Mouse (Mus musculus) embryonic facial prominence, embryonic 11.5 days (tissue): ENCODE measurements around the gene Gabpb1. TPM values are rescaled to one million over a fixed set of nuclear protein-coding genes. Genes with fewer than 3 reads are reported as not detected.
A peak's percentile ranks its signal among the peaks of the same experiment; 100 is the strongest.
"Not testable (repeated sequence)": the region's sequence is repeated elsewhere in the genome, so short reads cannot be mapped to it uniquely, and the experiment has no call there.

ENCODE experiments used
- ATAC-seq: fragments of 200-750 bp; cut with Nextera tagmentation; replicated peaks from 2 replicates; pipeline ENCODE4 v1.8.0; 2017; ENCODE audit warnings: low read depth; ENCODE audit not compliant: insufficient number of reproducible peaks, low FRiP score, low TSS enrichment
- DNase-seq: peaks from one replicate; pipeline ENCODE4 v3.0.0-alpha.2; 2015; ENCODE audit warnings: low spot score
- H3K27ac ChIP-seq: fragments of 300-500 bp; sonication (generic); replicated peaks from 2 replicates; pipeline ENCODE4 v1.5.1; 2014; ENCODE audit warnings: mild to moderate bottlenecking, low read depth, low read length, control low read depth
- H3K27me3 ChIP-seq: fragments of 300-500 bp; sonication (generic); 2 replicates; pipeline ENCODE4 v1.6.1; 2014; ENCODE audit warnings: mild to moderate bottlenecking, low read length, moderate library complexity, mixed read lengths; ENCODE audit not compliant: control insufficient read depth, insufficient read depth
- H3K36me3 ChIP-seq: fragments of 300-500 bp; sonication (generic); replicated peaks from 2 replicates; pipeline ENCODE4 v1.6.1; 2014; ENCODE audit warnings: low read depth, mild to moderate bottlenecking, low read length, moderate library complexity, mixed read lengths; ENCODE audit not compliant: control insufficient read depth, insufficient read depth
- H3K4me1 ChIP-seq: fragments of 300-500 bp; sonication (generic); 2 replicates; pipeline ENCODE4 v1.6.1; 2014; ENCODE audit warnings: low read length, mixed read lengths; ENCODE audit not compliant: control insufficient read depth, insufficient read depth
- H3K4me2 ChIP-seq: fragments of 300-500 bp; sonication (generic); 2 replicates; pipeline ENCODE4 v1.6.1; 2014; ENCODE audit warnings: low read depth, mild to moderate bottlenecking, control low read depth, low read length, moderate library complexity
- H3K4me3 ChIP-seq: fragments of 300-500 bp; sonication (generic); 2 replicates; pipeline ENCODE4 v1.5.1; 2014; ENCODE audit warnings: low read depth, low read length, control low read depth
- H3K9ac ChIP-seq: fragments of 300-500 bp; sonication (generic); replicated peaks from 2 replicates; pipeline ENCODE4 v1.6.1; 2014; ENCODE audit warnings: mild to moderate bottlenecking, control low read depth, low read length
- H3K9me3 ChIP-seq: fragments of 300-500 bp; sonication (generic); replicated peaks from 2 replicates; pipeline ENCODE4 v1.6.1; 2016; ENCODE audit warnings: mild to moderate bottlenecking, low read length, inconsistent platforms, mixed read lengths; ENCODE audit not compliant: control insufficient read depth
- WGBS: fragments of 180-500 bp; shearing (Covaris S2); extraction: QIAGEN DNeasy Blood & Tissue Kit; methylation state at CpG from one replicate; pipeline ENCODE4 v1.1.7; 2014; 5-methylcytosine and 5-hydroxymethylcytosine counted together
- polyA plus RNA-seq: library from polyadenylated mRNA; unstranded; fragments of >200 nt; fragmentation: Nextera tagmentation; extraction: Ambion mirVana; gene quantifications from 2 replicates; pipeline ENCODE4 v1.2.1, GENCODE M21; 2014

The Gabpb1 gene
- polyA plus RNA-seq, 1 experiment from 2014 or later = 104 TPM

- no peak overlapping the region for H3K9ac ChIP-seq
- H3K4me2 ChIP-seq = no peak overlapping the region
- H3K4me1 ChIP-seq = no peaks in the 10 kb centered on the region
- no peaks in the 10 kb centered on the region for H3K36me3 ChIP-seq
- DNase-seq (no peak), ATAC-seq (no peak)
- no peak overlapping the region for H3K4me3 ChIP-seq
- no peaks in the 10 kb centered on the region for H3K9me3 ChIP-seq
- no peaks in the 10 kb centered on the region for H3K27me3 ChIP-seq
- 90% methylated on average over 2 of the region's 2 CpGs for WGBS
- no peak overlapping the region for H3K27ac ChIP-seq
Observed at GRCm38 (mm10) chr2:126633165-126633564, 43.0 kb downstream of the Gabpb1 start.

- Histone ChIP-seq H3K9me3 (no peaks in the 10 kb centered on the region), H3K36me3 (no peaks in the 10 kb centered on the region), H3K27me3 (no peaks in the 10 kb centered on the region), H3K4me1 (no peaks in the 10 kb centered on the region), H3K9ac (no peak overlapping the region), H3K4me2 (no peak overlapping the region), H3K27ac (no peak overlapping the region), H3K4me3 (no peak overlapping the region)
- whole genome bisulfite sequencing = 43% methylated on average over 9 of the region's 9 CpGs
- DNase-seq (peak; percentile 78), ATAC-seq (0 out of 2 replicates have a peak, but pooled peaks have one; percentile 23)
Observed at GRCm38 (mm10) chr2:126628455-126628995, 47.6 kb downstream of the Gabpb1 start.

GRCm38 (mm10) chr2:126623138-126623537 is 53.0 kb downstream of the Gabpb1 start:
- Histone ChIP-seq H3K9ac (no peak overlapping the region), H3K4me3 (no peak overlapping the region), H3K4me2 (no peak overlapping the region), H3K4me1 (no peaks in the 10 kb centered on the region), H3K27ac (no peak overlapping the region), H3K36me3 (no peaks in the 10 kb centered on the region), H3K27me3 (no peaks in the 10 kb centered on the region), H3K9me3 (no peaks in the 10 kb centered on the region)
- no peak for DNase-seq
- no peak for ATAC-seq

- Histone ChIP-seq H3K27me3 (no peaks in the 10 kb centered on the region), H3K4me3 (no peak overlapping the region), H3K9me3 (no peaks in the 10 kb centered on the region), H3K27ac (no peak overlapping the region), H3K4me1 (no peaks in the 10 kb centered on the region), H3K4me2 (no peak overlapping the region), H3K9ac (no peak overlapping the region), H3K36me3 (no peaks in the 10 kb centered on the region)
- DNase-seq = no peak
- ATAC-seq = no peak
- 85% methylated on average over 2 of the region's 2 CpGs for WGBS
Observed at GRCm38 (mm10) chr2:126622455-126622854, 53.7 kb downstream of the Gabpb1 start.

- DNase-seq = no peak
- WGBS = 74% methylated on average over 14 of the region's 14 CpGs
- H3K4me2 ChIP-seq = no peak within 1 kb of the TSS
- ATAC-seq = no peak
- no peaks in the 10 kb centered on the region for H3K27me3 ChIP-seq
- no peaks in the 10 kb centered on the region for H3K36me3 ChIP-seq
- H3K27ac ChIP-seq = no peak within 1 kb of the TSS
- no peaks in the 10 kb centered on the region for H3K4me1 ChIP-seq
- no peak within 1 kb of the TSS for H3K4me3 ChIP-seq
- H3K9me3 ChIP-seq = no peaks in the 10 kb centered on the region
- H3K9ac ChIP-seq = no peak within 1 kb of the TSS
Observed at GRCm38 (mm10) chr2:126619249-126619704, 56.9 kb downstream of the Gabpb1 start, which contains the start of gene Hdc. Gene Hdc (minus strand): TSS chr2:126619299.

GRCm38 (mm10) chr2:126618470-126619179 is 57.5 kb downstream of the Gabpb1 start:
- H3K36me3 ChIP-seq = no peaks in the 10 kb centered on the region
- no peak for ATAC-seq
- no peaks in the 10 kb centered on the region for H3K9me3 ChIP-seq
- H3K9ac ChIP-seq = no peak overlapping the region
- no peaks in the 10 kb centered on the region for H3K4me1 ChIP-seq
- DNase-seq = no peak
- no peak overlapping the region for H3K4me3 ChIP-seq
- WGBS = 29% methylated on average over 8 of the region's 8 CpGs
- no peak overlapping the region for H3K4me2 ChIP-seq
- H3K27me3 ChIP-seq = no peaks in the 10 kb centered on the region
- H3K27ac ChIP-seq = no peak overlapping the region

GRCm38 (mm10) chr2:126615355-126615754 is 60.8 kb downstream of the Gabpb1 start:
- H3K27me3 ChIP-seq = no peaks in the 10 kb centered on the region
- H3K4me1 ChIP-seq = no peaks in the 10 kb centered on the region
- no peak overlapping the region for H3K27ac ChIP-seq
- no peaks in the 10 kb centered on the region for H3K36me3 ChIP-seq
- no peak overlapping the region for H3K4me2 ChIP-seq
- H3K9me3 ChIP-seq = no peaks in the 10 kb centered on the region
- ATAC-seq (no peak), DNase-seq (no peak)
- H3K4me3 ChIP-seq = no peak overlapping the region
- no peak overlapping the region for H3K9ac ChIP-seq
- WGBS = 84% methylated on average over 3 of the region's 3 CpGs

- not testable (repeated sequence) for H3K4me2 ChIP-seq, ATAC-seq, H3K27ac ChIP-seq, H3K27me3 ChIP-seq, DNase-seq, H3K36me3 ChIP-seq, H3K9me3 ChIP-seq, H3K4me1 ChIP-seq, H3K4me3 ChIP-seq, H3K9ac ChIP-seq
- WGBS = 80% methylated on average over 12 of the region's 12 CpGs
Observed at GRCm38 (mm10) chr2:126609600-126609999, 66.5 kb downstream of the Gabpb1 start.
